Comparison of ENCODE assay signal across 8 mouse cellular contexts in genomic region chr9:57522114-57522860, GRCm38 (mm10). TPM values are rescaled to one million over a fixed set of nuclear protein-coding genes. Genes with fewer than 3 reads are reported as not detected.
DNase-seq lines count a peak whose midpoint lies in the region; ATAC-seq and TF ChIP-seq lines count a peak whose summit lies in the region.

No protein-coding gene starts in this region.

- no peak for ATAC-seq in hindbrain, embryonic 13.5 days (ENCODE audit: low FRiP score)
- no peak for ATAC-seq in midbrain, embryonic 13.5 days

- H3K27ac ChIP-seq in kidney, adult 2 months (ENCODE audit: insufficient read depth, low read depth, low read length) = peak overlapping the region; percentile 98
- peak overlapping the region; percentile 97 for H3K27ac ChIP-seq in hindbrain, embryonic 13.5 days
- peak overlapping the region; percentile 2; the same call in 1 of the 2 replicates for H3K27ac ChIP-seq in midbrain, embryonic 13.5 days

- H3K4me1 ChIP-seq in kidney, adult 2 months (ENCODE audit: control insufficient read depth, insufficient read depth, low read length) = peaks cover 18% of the 10 kb centered on the region
- H3K4me1 ChIP-seq in hindbrain, embryonic 13.5 days (replicated peaks) = peaks cover 33% of the 10 kb centered on the region
- H3K4me1 ChIP-seq in midbrain, embryonic 13.5 days (replicated peaks) = peaks cover 39% of the 10 kb centered on the region

- H3K36me3 ChIP-seq in kidney, adult 2 months (ENCODE audit: control insufficient read depth, insufficient read depth, low read length) = no peaks in the 10 kb centered on the region
- H3K36me3 ChIP-seq in hindbrain, embryonic 13.5 days = no peaks in the 10 kb centered on the region
- no peaks in the 10 kb centered on the region for H3K36me3 ChIP-seq in midbrain, embryonic 13.5 days

- no peaks in the 10 kb centered on the region for H3K27me3 ChIP-seq in kidney, adult 2 months (replicated peaks; ENCODE audit: control insufficient read depth, insufficient read depth, low read length)
- no peaks in the 10 kb centered on the region for H3K27me3 ChIP-seq in hindbrain, embryonic 13.5 days
- no peaks in the 10 kb centered on the region for H3K27me3 ChIP-seq in midbrain, embryonic 13.5 days

- no peak for DNase-seq in kidney, adult 2 months
- no peak for DNase-seq in kidney, postnatal 4 days
- DNase-seq in Muller cell, postnatal 12 days (ENCODE audit: inconsistent ontology term) = peak; percentile 23
- no peak for DNase-seq in layer of hippocampus, adult 8-10 months (ENCODE audit: low spot score in 2 of 2)
- no peak for DNase-seq in left cerebral cortex, adult 8-10 months (ENCODE audit: low spot score in 2 of 2)
- DNase-seq in gastrocnemius, postnatal 36 days = no peak

- intact Hi-C loops in gastrocnemius, postnatal 36 days (cut with DNase I) = no loop called here

- no peak for TF ChIP-seq POLR2A in kidney, adult 2 months (IDR thresholded peaks at IDR 0.05; ENCODE audit: low read depth, low read length)

- H3K4me3 ChIP-seq in kidney, adult 2 months (ENCODE audit: insufficient read depth, low read depth, low read length) = peak overlapping the region; percentile 92
- peak overlapping the region; percentile 96 for H3K4me3 ChIP-seq in hindbrain, embryonic 13.5 days
- peak overlapping the region; percentile 98 for H3K4me3 ChIP-seq in midbrain, embryonic 13.5 days (replicated peaks)

- peak overlapping the region; percentile 71 for H3K4me2 ChIP-seq in hindbrain, embryonic 13.5 days
- peak overlapping the region; percentile 74 for H3K4me2 ChIP-seq in midbrain, embryonic 13.5 days (replicated peaks)

- 13% methylated on average over 7 of the region's 7 CpGs for WGBS in kidney, adult 2 months
- 43% methylated on average over 7 of the region's 7 CpGs for WGBS in hindbrain, embryonic 13.5 days
- WGBS in midbrain, embryonic 13.5 days = 40% methylated on average over 7 of the region's 7 CpGs

- no peaks in the 10 kb centered on the region for H3K9me3 ChIP-seq in hindbrain, embryonic 13.5 days
- H3K9me3 ChIP-seq in midbrain, embryonic 13.5 days = no peaks in the 10 kb centered on the region

- peak overlapping the region; percentile 100 for H3K9ac ChIP-seq in hindbrain, embryonic 13.5 days
- peak overlapping the region; percentile 98 for H3K9ac ChIP-seq in midbrain, embryonic 13.5 days (replicated peaks)

- TF ChIP-seq CTCF in kidney, adult 2 months (conservative IDR thresholded peaks at IDR 0.05; ENCODE audit: insufficient read depth, insufficient read length, low read depth, low read length) = no peak

RNA-seq across cellular contexts. Expression of gene Cox5a, which starts 1.2 kb away (rescaled TPM):
- polyA plus RNA-seq in kidney, adult 2 months (2012; rRNA removed) = 757 and 763 TPM in 2 replicates
- 875 and 879 TPM in 2 replicates for polyA plus RNA-seq in hindbrain, embryonic 13.5 days (2015; fragmentation: Nextera tagmentation; extraction: Ambion mirVana)
- 809 and 819 TPM in 2 replicates for polyA plus RNA-seq in midbrain, embryonic 13.5 days (2015; fragmentation: Nextera tagmentation; extraction: Ambion mirVana)
- 100 to 1,000 TPM; 345 to 380 (median 364) TPM for total RNA-seq in layer of hippocampus, adult 8-10 months (2022)
- total RNA-seq in left cerebral cortex, adult 8-10 months (2022) = 100 to 1,000 TPM; 378 to 411 (median 394) TPM
- 1,000 to 10,000 TPM; 1,357 to 1,404 TPM for total RNA-seq in gastrocnemius, postnatal 36 days (2021)

RNA-seq across cellular contexts. Expression of gene Fam219b, which starts 15.0 kb away (rescaled TPM):
- polyA plus RNA-seq in kidney, adult 2 months (2012; rRNA removed) = 6.2 and 12.2 TPM in 2 replicates
- 21.6 and 22.4 TPM in 2 replicates for polyA plus RNA-seq in hindbrain, embryonic 13.5 days (2015; fragmentation: Nextera tagmentation; extraction: Ambion mirVana)
- polyA plus RNA-seq in midbrain, embryonic 13.5 days (2015; fragmentation: Nextera tagmentation; extraction: Ambion mirVana) = 23.2 and 24.2 TPM in 2 replicates
- total RNA-seq in layer of hippocampus, adult 8-10 months (2022) = 10 to 100 TPM; 16.0 to 23.5 (median 20.0) TPM
- 10 to 100 TPM; 18.0 to 21.8 (median 20.4) TPM for total RNA-seq in left cerebral cortex, adult 8-10 months (2022)
- total RNA-seq in gastrocnemius, postnatal 36 days (2021) = 1 to 10 TPM; 4.0 to 5.5 TPM

RNA-seq across cellular contexts. Expression of gene Rpp25, which starts 18.5 kb away (rescaled TPM):
- polyA plus RNA-seq in kidney, adult 2 months (2012; rRNA removed) = 0.36 and 0.94 TPM in 2 replicates
- polyA plus RNA-seq in hindbrain, embryonic 13.5 days (2015; fragmentation: Nextera tagmentation; extraction: Ambion mirVana) = 15.6 and 16.2 TPM in 2 replicates
- polyA plus RNA-seq in midbrain, embryonic 13.5 days (2015; fragmentation: Nextera tagmentation; extraction: Ambion mirVana) = 19.5 and 27.6 TPM in 2 replicates
- 10 to 100 TPM in 3 of 4 experiments, 1 to 10 TPM in 1; 9.1 to 11.8 (median 10.3) TPM for total RNA-seq in layer of hippocampus, adult 8-10 months (2022)
- 10 to 100 TPM; 16.0 to 19.5 (median 17.7) TPM for total RNA-seq in left cerebral cortex, adult 8-10 months (2022)
- total RNA-seq in gastrocnemius, postnatal 36 days (2021) = not detected

RNA-seq across cellular contexts. Expression of gene Mpi, which starts 30.3 kb away (rescaled TPM):
- 62.4 and 70.4 TPM in 2 replicates for polyA plus RNA-seq in kidney, adult 2 months (2012; rRNA removed)
- polyA plus RNA-seq in hindbrain, embryonic 13.5 days (2015; fragmentation: Nextera tagmentation; extraction: Ambion mirVana) = 67.9 and 75.2 TPM in 2 replicates
- 72.2 and 79.2 TPM in 2 replicates for polyA plus RNA-seq in midbrain, embryonic 13.5 days (2015; fragmentation: Nextera tagmentation; extraction: Ambion mirVana)
- total RNA-seq in layer of hippocampus, adult 8-10 months (2022) = 10 to 100 TPM; 68.8 to 80.6 (median 77.5) TPM
- 10 to 100 TPM; 64.0 to 74.0 (median 66.0) TPM for total RNA-seq in left cerebral cortex, adult 8-10 months (2022)
- 10 to 100 TPM; 80.9 to 83.7 TPM for total RNA-seq in gastrocnemius, postnatal 36 days (2021)

RNA-seq across cellular contexts. Expression of gene Scamp2, which starts 38.5 kb away (rescaled TPM):
- polyA plus RNA-seq in kidney, adult 2 months (2012; rRNA removed) = 166 and 187 TPM in 2 replicates
- polyA plus RNA-seq in hindbrain, embryonic 13.5 days (2015; fragmentation: Nextera tagmentation; extraction: Ambion mirVana) = 56.9 and 58.8 TPM in 2 replicates
- 54.2 and 57.5 TPM in 2 replicates for polyA plus RNA-seq in midbrain, embryonic 13.5 days (2015; fragmentation: Nextera tagmentation; extraction: Ambion mirVana)
- total RNA-seq in layer of hippocampus, adult 8-10 months (2022) = 10 to 100 TPM; 26.5 to 35.2 (median 31.9) TPM
- 10 to 100 TPM; 22.7 to 29.9 (median 27.9) TPM for total RNA-seq in left cerebral cortex, adult 8-10 months (2022)
- 10 to 100 TPM; 33.8 to 37.3 TPM for total RNA-seq in gastrocnemius, postnatal 36 days (2021)

Comparison
In these comparisons a context has a peak if more than half of its experiments do, and no peak if none do; other contexts are left out.
1. H3K27ac ChIP-seq: peak in every context shown above with its lines; median percentile 98 in kidney, adult 2 months; 97 in hindbrain, embryonic 13.5 days; 2 in midbrain, embryonic 13.5 days.
2. RNA of gene Rpp25, which starts 18.5 kb away (total RNA-seq): 16.0 to 19.5 TPM in left cerebral cortex, adult 8-10 months and 9.1 to 11.8 TPM in layer of hippocampus, adult 8-10 months; not detected in gastrocnemius, postnatal 36 days; every median in the first group is over 10 times any median in the second.
3. Peak in every context shown above with its lines, with median percentiles within 50 percentile points of each other: H3K4me3 ChIP-seq.